Mouse (Mus musculus) G1E (cell line): ENCODE measurements around the gene Sarnp.

Source experiments
- CTCF ChIP-seq: IDR thresholded peaks from 2 replicates; pipeline ENCODE4 v1.5.1; 2012; ENCODE audit warnings: low read depth, low read length, inconsistent platforms, mixed read lengths
- POLR2AphosphoS5 ChIP-seq: IDR thresholded peaks from 2 replicates; pipeline ENCODE4 v1.6.1; 2012; ENCODE audit warnings: low read depth, low read length, inconsistent platforms; ENCODE audit not compliant: insufficient replicate concordance

DNA sequence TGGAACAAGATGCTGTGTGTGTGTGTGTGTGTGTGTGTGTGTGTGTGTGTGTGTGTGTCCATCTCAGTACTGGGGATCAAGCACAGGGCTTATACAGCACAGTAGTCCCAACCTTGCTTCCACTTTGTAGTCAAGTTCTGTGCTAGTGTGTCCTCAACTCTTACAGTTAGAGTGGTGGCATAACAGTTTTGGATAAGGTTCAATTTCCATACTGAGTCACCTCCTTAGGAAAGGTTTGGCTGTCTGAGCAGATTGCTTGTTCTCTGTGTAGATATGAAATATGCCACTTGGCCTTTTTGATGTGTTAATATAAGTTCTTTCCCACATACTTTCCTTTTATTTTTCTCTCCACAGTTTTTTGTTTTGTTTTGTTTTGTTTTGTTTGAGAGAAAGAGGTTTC is 61.2 kb downstream of the Sarnp start:
- TF ChIP-seq CTCF (no peak), POLR2AphosphoS5 (no peak)
